Comparison of ENCODE assay signal across 9 mouse cellular contexts in the genomic region with DNA sequence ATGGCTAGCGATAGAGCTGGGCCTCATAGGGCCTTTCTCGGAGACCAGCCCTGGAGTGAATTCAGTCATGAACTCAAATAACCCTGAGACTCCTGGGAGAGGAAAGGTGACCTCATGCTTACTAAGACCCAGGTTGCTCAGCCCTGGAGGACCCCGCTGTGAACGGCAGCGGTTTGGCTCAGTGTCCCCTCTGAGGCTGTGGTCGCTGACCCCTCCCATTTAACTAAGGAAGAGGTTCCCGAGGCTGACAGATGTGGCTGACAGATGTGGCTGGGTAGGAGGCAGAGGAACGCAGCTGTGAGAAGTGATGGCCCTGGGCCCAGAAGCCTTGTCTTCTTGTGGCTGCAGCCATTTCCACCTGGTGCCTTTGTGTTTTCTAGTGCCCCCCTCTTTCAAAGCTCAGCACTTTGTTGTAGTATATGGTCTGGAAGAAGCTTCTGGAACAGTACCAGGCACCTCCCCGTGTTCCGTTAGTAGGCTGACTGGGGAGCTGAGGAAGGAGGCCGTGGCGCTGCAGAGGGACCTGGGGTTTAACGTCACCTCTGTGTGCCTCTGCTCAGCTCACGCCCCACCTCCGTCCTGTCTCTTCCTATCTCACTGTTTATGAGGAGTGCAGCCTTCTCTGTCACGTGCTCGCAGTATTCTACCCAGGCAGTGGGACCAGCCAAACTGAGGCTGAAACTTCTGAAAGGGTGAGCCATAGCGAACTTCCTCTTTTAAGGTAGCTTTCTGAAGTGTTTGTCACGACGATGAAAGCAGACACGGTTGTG. TPM values are rescaled to one million over a fixed set of nuclear protein-coding genes. Genes with fewer than 3 reads are reported as not detected.
A peak's percentile ranks its signal among the peaks of the same experiment; 100 is the strongest.
DNase-seq lines count a peak whose midpoint lies in the region; ATAC-seq and TF ChIP-seq lines count a peak whose summit lies in the region.
"Had no signal": no experiment of that assay in that cellular context is flagged by ENCODE, and none has a peak within 500 bp of the region (broad histone marks: within the 10 kb centered on the region; RNA-seq: fewer than 3 reads in every experiment).

No protein-coding gene starts in this region.

- no peak overlapping the region for H3K4me3 ChIP-seq in C2C12 (ENCODE audit: insufficient read depth, poor library complexity, severe bottlenecking)
- no peak overlapping the region for H3K4me3 ChIP-seq in embryonic facial prominence, embryonic 11.5 days (ENCODE audit: low read depth, low read length)
- H3K4me3 ChIP-seq in midbrain, embryonic 11.5 days (ENCODE audit: low read depth, low read length) = no peak overlapping the region
- H3K4me3 ChIP-seq in hindbrain, embryonic 14.5 days (replicated peaks; ENCODE audit: low read length) = no peak overlapping the region
- H3K4me3 ChIP-seq: neural tube, embryonic 12.5 days had no signal

- H3K36me3 ChIP-seq in C2C12 (ENCODE audit: control insufficient read depth, insufficient read depth) = no peaks in the 10 kb centered on the region
- H3K36me3 ChIP-seq in embryonic facial prominence, embryonic 11.5 days (replicated peaks; ENCODE audit: control insufficient read depth, insufficient read depth, low read depth, low read length) = no peaks in the 10 kb centered on the region
- H3K36me3 ChIP-seq in midbrain, embryonic 11.5 days (ENCODE audit: control insufficient read depth, insufficient read depth, low read length) = no peaks in the 10 kb centered on the region; the same call in 1 of the 2 replicates
- no peaks in the 10 kb centered on the region for H3K36me3 ChIP-seq in hindbrain, embryonic 14.5 days (replicated peaks; ENCODE audit: control insufficient read depth, insufficient read depth)
- H3K36me3 ChIP-seq: neural tube, embryonic 12.5 days had no signal

- peaks cover 4% of the 10 kb centered on the region for H3K4me1 ChIP-seq in embryonic facial prominence, embryonic 11.5 days (ENCODE audit: control insufficient read depth, insufficient read depth, low read length)
- H3K4me1 ChIP-seq in midbrain, embryonic 11.5 days (ENCODE audit: control insufficient read depth, insufficient read depth, low read length) = no peaks in the 10 kb centered on the region
- H3K4me1 ChIP-seq in hindbrain, embryonic 14.5 days (replicated peaks; ENCODE audit: control insufficient read depth, insufficient read depth, low read length) = no peaks in the 10 kb centered on the region
- H3K4me1 ChIP-seq: neural tube, embryonic 12.5 days had no signal

- no peak for DNase-seq in embryonic facial prominence, embryonic 11.5 days (ENCODE audit: low spot score)
- peak; percentile 29 for DNase-seq in heart, postnatal 25 days (ENCODE audit: low spot score)
- peak; percentile 32 to 61 for DNase-seq in lung, postnatal 4 days
- peak; percentile 78 for DNase-seq in thymus, postnatal 4 days
- no peak for DNase-seq in midbrain, embryonic 11.5 days (ENCODE audit: low spot score, missing footprints)
- no peak for DNase-seq in cerebellum, postnatal 36 days
- DNase-seq in hindbrain, embryonic 14.5 days (ENCODE audit: low spot score) = no peak

- TF ChIP-seq CTCF in C2C12 (IDR thresholded peaks at IDR 0.05; ENCODE audit: control insufficient read depth, insufficient read depth, insufficient read length) = no peak

- H3K27me3 ChIP-seq in C2C12 (ENCODE audit: control insufficient read depth, insufficient read depth, insufficient read length) = no peaks in the 10 kb centered on the region
- H3K27me3 ChIP-seq in embryonic facial prominence, embryonic 11.5 days (ENCODE audit: control insufficient read depth, insufficient read depth, low read length) = no peaks in the 10 kb centered on the region
- H3K27me3 ChIP-seq in midbrain, embryonic 11.5 days (ENCODE audit: control insufficient read depth, insufficient read depth, low read length) = no peaks in the 10 kb centered on the region
- H3K27me3 ChIP-seq in hindbrain, embryonic 14.5 days (ENCODE audit: control insufficient read depth, insufficient read depth, low read length) = no peaks in the 10 kb centered on the region
- H3K27me3 ChIP-seq: neural tube, embryonic 12.5 days had no signal

- H3K79me2 ChIP-seq in C2C12 (ENCODE audit: control insufficient read depth, insufficient read depth) = no peaks in the 10 kb centered on the region

- 0 out of 2 replicates have a peak overlapping the region, but pooled peaks have one; percentile 28 for H3K27ac ChIP-seq in embryonic facial prominence, embryonic 11.5 days (replicated peaks; ENCODE audit: low read depth, low read length)
- no peak overlapping the region for H3K27ac ChIP-seq in midbrain, embryonic 11.5 days (ENCODE audit: low read depth, low read length)
- H3K27ac ChIP-seq in hindbrain, embryonic 14.5 days = no peak overlapping the region
- H3K27ac ChIP-seq: neural tube, embryonic 12.5 days had no signal

- peak overlapping the region; percentile 14 for H3ac ChIP-seq in C2C12 (ENCODE audit: control insufficient read depth, insufficient read length, low read depth)

- WGBS in embryonic facial prominence, embryonic 11.5 days = 74% methylated on average over 21 of the region's 21 CpGs
- WGBS in midbrain, embryonic 11.5 days = 85% methylated on average over 21 of the region's 21 CpGs
- WGBS in hindbrain, embryonic 14.5 days = 78% methylated on average over 21 of the region's 21 CpGs

- no peak for ATAC-seq in embryonic facial prominence, embryonic 11.5 days (replicated peaks; ENCODE audit: insufficient number of reproducible peaks, low FRiP score, low TSS enrichment, low read depth)
- no peak for ATAC-seq in midbrain, embryonic 11.5 days (ENCODE audit: low FRiP score)
- ATAC-seq in hindbrain, embryonic 14.5 days (ENCODE audit: low FRiP score) = no peak

- intact Hi-C loops in heart, postnatal 25 days (cut with DNase I) = no loop called here

- no peak overlapping the region for H3K4me2 ChIP-seq in embryonic facial prominence, embryonic 11.5 days (ENCODE audit: low read depth, low read length)
- no peak overlapping the region for H3K4me2 ChIP-seq in midbrain, embryonic 11.5 days
- H3K4me2 ChIP-seq in hindbrain, embryonic 14.5 days (replicated peaks) = no peak overlapping the region
- H3K4me2 ChIP-seq: neural tube, embryonic 12.5 days had no signal

- H3K79me3 ChIP-seq in C2C12 (ENCODE audit: low read depth) = no peaks in the 10 kb centered on the region

- H3K9me3 ChIP-seq in embryonic facial prominence, embryonic 11.5 days (replicated peaks; ENCODE audit: control insufficient read depth, low read length) = no peaks in the 10 kb centered on the region
- no peaks in the 10 kb centered on the region for H3K9me3 ChIP-seq in midbrain, embryonic 11.5 days (ENCODE audit: control insufficient read depth, low read length)
- H3K9me3 ChIP-seq in hindbrain, embryonic 14.5 days (ENCODE audit: control insufficient read depth, low read length) = no peaks in the 10 kb centered on the region
- H3K9me3 ChIP-seq: neural tube, embryonic 12.5 days had no signal

- no peak overlapping the region for H3K9ac ChIP-seq in embryonic facial prominence, embryonic 11.5 days (replicated peaks; ENCODE audit: low read length)
- H3K9ac ChIP-seq in midbrain, embryonic 11.5 days (ENCODE audit: low read length) = no peak overlapping the region
- H3K9ac ChIP-seq in hindbrain, embryonic 14.5 days = no peak overlapping the region
- H3K9ac ChIP-seq: neural tube, embryonic 12.5 days had no signal

TF ChIP-seq in C2C12, 6 proteins besides CTCF, POLR2A, EP300 and RAD21:
- TF ChIP-seq MYOG (IDR thresholded peaks at IDR 0.05; ENCODE audit: control insufficient read depth, extremely low read depth, insufficient read length) (no peak), USF1 (IDR thresholded peaks at IDR 0.05; ENCODE audit: low read depth) (peak; percentile 55), CEBPB (IDR thresholded peaks at IDR 0.05; ENCODE audit: low read depth) (peak; percentile 11), FOSL1 (IDR thresholded peaks at IDR 0.05; ENCODE audit: insufficient read depth, low read length, poor library complexity, severe bottlenecking) (peak; percentile 55), MAX (IDR thresholded peaks at IDR 0.05) (peak; percentile 19), MYOD1 (IDR thresholded peaks at IDR 0.05; ENCODE audit: control insufficient read depth, insufficient read length, low read depth) (peak; percentile 94)
TF ChIP-seq in C2C12: peak in this region for 5.

RNA-seq across cellular contexts. Expression of gene D6Ertd527e, which starts 48.1 kb away (rescaled TPM):
- polyA plus RNA-seq in C2C12 (2012; fragmentation: generic; extraction: Trizol) = not detected
- polyA plus RNA-seq in embryonic facial prominence, embryonic 11.5 days (2014; fragmentation: Nextera tagmentation; extraction: Ambion mirVana) = 0.32 and 0.33 TPM in 2 replicates
- total RNA-seq in heart, postnatal 25 days (2021) = not detected
- polyA plus RNA-seq in midbrain, embryonic 11.5 days (2014; fragmentation: Nextera tagmentation; extraction: Ambion mirVana) = 0.19 TPM in 1 of 2 replicates, not detected in the other
- polyA plus RNA-seq in hindbrain, embryonic 14.5 days (2014; fragmentation: Nextera tagmentation; extraction: Ambion mirVana) = 0.13 and 0.21 TPM in 2 replicates

Comparison
In these comparisons a context has a peak if more than half of its experiments do, and no peak if none do; other contexts are left out.
1. DNase-seq: peak in heart, postnatal 25 days (single experiment), lung, postnatal 4 days (2 of 2) and thymus, postnatal 4 days (single experiment); none in embryonic facial prominence, embryonic 11.5 days (single experiment), midbrain, embryonic 11.5 days (single experiment), cerebellum, postnatal 36 days (0 of 2) and hindbrain, embryonic 14.5 days (single experiment).